Mouse (Mus musculus): Measurements from ENCODE around the gene Olfr122. TPM values are rescaled to one million over a fixed set of nuclear protein-coding genes. Genes with fewer than 3 reads are reported as not detected.

The Olfr122 gene
- polyA plus RNA-seq (2014; fragmentation: Nextera tagmentation; extraction: Ambion mirVana): not detected in 2 replicates

DNA sequence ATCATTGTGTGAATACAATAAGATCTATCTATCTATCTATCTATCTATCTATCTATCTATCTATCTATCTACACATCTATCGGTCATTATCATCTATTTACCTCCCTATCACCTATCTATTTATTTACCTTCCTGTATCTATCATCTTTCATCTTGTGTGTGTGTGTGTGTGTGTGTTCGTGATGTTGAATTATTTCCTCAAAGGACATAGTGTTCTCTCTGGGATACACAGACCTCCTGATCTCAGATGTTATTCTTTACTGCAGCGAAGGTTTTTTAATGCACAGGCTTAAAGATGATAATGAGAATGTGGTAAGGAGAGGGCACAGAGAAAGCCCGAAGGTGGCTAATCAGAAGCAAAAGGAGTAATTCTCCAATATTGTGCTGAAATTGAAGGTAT is at the start of gene Olfr122:
Gene Olfr122, plus strand, starts transcription at position 301 of the 400 bp plus-strand sequence.
- Histone ChIP-seq H3K4me1 (ENCODE audit: control insufficient read depth, insufficient read depth, low read length) (no peaks in the 10 kb centered on the region), H3K4me3 (ENCODE audit: low read depth, low read length) (no peak within 1 kb of the TSS), H3K4me2 (ENCODE audit: low read depth, low read length) (no peak within 1 kb of the TSS), H3K9ac (ENCODE audit: low read depth, low read length) (no peak within 1 kb of the TSS), H3K27me3 (replicated peaks; ENCODE audit: control insufficient read depth, insufficient read depth, low read length) (no peaks in the 10 kb centered on the region), H3K9me3 (ENCODE audit: control insufficient read depth, low read length) (no peaks in the 10 kb centered on the region), H3K27ac (replicated peaks; ENCODE audit: low read depth, low read length) (no peak within 1 kb of the TSS), H3K36me3 (ENCODE audit: control insufficient read depth, insufficient read depth, low read length) (no peaks in the 10 kb centered on the region)
- no peak for DNase-seq (ENCODE audit: low spot score)
- ATAC-seq (ENCODE audit: low read depth): no peak
- 81% methylated on average over 4 of the region's 4 CpGs for WGBS

DNA sequence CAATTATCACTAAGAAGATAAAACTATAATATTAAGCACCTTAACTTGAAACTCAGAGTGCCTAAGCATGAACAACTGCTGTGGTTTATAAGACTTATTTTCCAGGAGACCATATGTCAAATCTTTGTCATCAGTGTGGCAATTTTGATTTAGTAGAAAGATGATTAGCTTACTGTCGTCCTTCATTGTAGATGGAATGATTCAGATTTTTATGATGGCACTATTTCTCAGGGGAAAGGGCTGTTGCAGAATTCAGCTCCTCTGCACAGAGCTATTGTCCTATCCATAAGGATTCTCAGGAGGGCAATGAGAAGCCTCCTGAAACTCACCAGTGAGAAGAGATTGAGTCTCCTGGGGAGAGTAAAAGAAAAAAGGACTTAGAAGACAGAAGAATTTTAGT is 46.9 kb upstream of the Olfr122 start, which contains the start of gene Olfr120:
Gene Olfr120, plus strand, starts transcription at position 301 of the 400 bp plus-strand sequence.
- Histone ChIP-seq H3K9ac (ENCODE audit: low read depth, low read length) (no peak within 1 kb of the TSS), H3K27me3 (replicated peaks; ENCODE audit: control insufficient read depth, insufficient read depth, low read length) (no peaks in the 10 kb centered on the region), H3K27ac (replicated peaks; ENCODE audit: low read depth, low read length) (no peak within 1 kb of the TSS), H3K4me1 (ENCODE audit: control insufficient read depth, insufficient read depth, low read length) (no peaks in the 10 kb centered on the region), H3K36me3 (ENCODE audit: control insufficient read depth, insufficient read depth, low read length) (no peaks in the 10 kb centered on the region), H3K4me2 (ENCODE audit: low read depth, low read length) (no peak within 1 kb of the TSS), H3K4me3 (ENCODE audit: low read depth, low read length) (no peak within 1 kb of the TSS), H3K9me3 (ENCODE audit: control insufficient read depth, low read length) (no peaks in the 10 kb centered on the region)
- WGBS: 79% methylated on average over 1 of the region's 1 CpGs
- ATAC-seq (ENCODE audit: low read depth): no peak
- DNase-seq (ENCODE audit: low spot score): no peak

DNA sequence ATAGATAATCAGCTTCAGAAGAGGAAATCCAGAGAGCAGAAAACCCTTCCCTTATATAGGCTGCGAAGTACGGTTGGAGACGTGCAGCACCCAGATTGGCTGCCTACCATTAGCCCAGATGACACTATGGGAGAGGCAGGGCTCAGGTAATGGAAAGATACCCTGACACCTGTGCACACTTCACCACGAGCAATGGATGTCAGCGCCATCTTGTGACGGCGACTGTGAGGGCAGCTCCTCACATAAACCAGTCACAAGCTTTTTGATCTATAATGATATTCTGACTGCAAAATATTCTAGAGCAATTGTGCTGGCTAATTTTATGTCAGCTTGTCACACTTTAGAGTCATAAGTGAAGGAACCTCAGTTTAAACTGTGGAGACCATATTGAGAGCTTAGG is 30.3 kb upstream of the Olfr122 start:
- ATAC-seq (ENCODE audit: low read depth): no peak
- Histone ChIP-seq H3K9ac (ENCODE audit: low read depth, low read length) (no peak overlapping the region), H3K9me3 (ENCODE audit: control insufficient read depth, low read length) (no peaks in the 10 kb centered on the region), H3K27ac (replicated peaks; ENCODE audit: low read depth, low read length) (no peak overlapping the region), H3K4me3 (ENCODE audit: low read depth, low read length) (no peak overlapping the region), H3K4me1 (ENCODE audit: control insufficient read depth, insufficient read depth, low read length) (no peaks in the 10 kb centered on the region), H3K36me3 (ENCODE audit: control insufficient read depth, insufficient read depth, low read length) (no peaks in the 10 kb centered on the region), H3K4me2 (ENCODE audit: low read depth, low read length) (no peak overlapping the region), H3K27me3 (replicated peaks; ENCODE audit: control insufficient read depth, insufficient read depth, low read length) (no peaks in the 10 kb centered on the region)
- 52% methylated on average over 7 of the region's 7 CpGs for WGBS
- DNase-seq (ENCODE audit: low spot score): no peak

DNA sequence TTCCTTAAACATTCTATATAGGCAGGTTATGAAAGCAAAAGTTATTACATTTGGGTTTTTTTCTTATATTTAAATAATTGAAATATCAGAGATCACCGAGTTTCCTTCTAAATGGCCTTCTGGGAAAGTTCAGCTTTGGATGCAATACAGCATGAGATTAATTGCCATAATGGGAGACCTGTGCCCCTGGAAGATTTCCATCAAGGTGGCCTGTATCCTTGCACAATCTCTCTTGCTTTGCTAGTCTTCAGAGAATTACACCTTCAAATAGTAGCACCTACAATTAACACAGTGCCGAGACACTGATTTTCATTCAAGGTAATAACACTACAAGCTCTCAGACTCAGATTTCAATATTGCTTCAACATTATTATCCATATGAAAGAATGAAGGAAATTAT is 24.8 kb downstream of the Olfr122 start, which contains the start of gene Olfr123:
Gene Olfr123, plus strand, starts transcription at position 301 of the 400 bp plus-strand sequence.
- no peak within 1 kb of the TSS for H3K4me3 ChIP-seq (ENCODE audit: low read depth, low read length)
- no peak for ATAC-seq (ENCODE audit: low read depth)
- H3K9me3 ChIP-seq (ENCODE audit: control insufficient read depth, low read length): 0 out of 2 replicates have a peak, but pooled peaks cover 5% of the 10 kb centered on the region
- WGBS: 85% methylated on average over 2 of the region's 2 CpGs
- H3K4me2 ChIP-seq (ENCODE audit: low read depth, low read length): no peak within 1 kb of the TSS
- H3K27me3 ChIP-seq (replicated peaks; ENCODE audit: control insufficient read depth, insufficient read depth, low read length): no peaks in the 10 kb centered on the region
- H3K27ac ChIP-seq (replicated peaks; ENCODE audit: low read depth, low read length): no peak within 1 kb of the TSS
- no peak for DNase-seq (ENCODE audit: low spot score)
- H3K4me1 ChIP-seq (ENCODE audit: control insufficient read depth, insufficient read depth, low read length): no peaks in the 10 kb centered on the region
- H3K36me3 ChIP-seq (ENCODE audit: control insufficient read depth, insufficient read depth, low read length): no peaks in the 10 kb centered on the region
- H3K9ac ChIP-seq (ENCODE audit: low read depth, low read length): no peak within 1 kb of the TSS

DNA sequence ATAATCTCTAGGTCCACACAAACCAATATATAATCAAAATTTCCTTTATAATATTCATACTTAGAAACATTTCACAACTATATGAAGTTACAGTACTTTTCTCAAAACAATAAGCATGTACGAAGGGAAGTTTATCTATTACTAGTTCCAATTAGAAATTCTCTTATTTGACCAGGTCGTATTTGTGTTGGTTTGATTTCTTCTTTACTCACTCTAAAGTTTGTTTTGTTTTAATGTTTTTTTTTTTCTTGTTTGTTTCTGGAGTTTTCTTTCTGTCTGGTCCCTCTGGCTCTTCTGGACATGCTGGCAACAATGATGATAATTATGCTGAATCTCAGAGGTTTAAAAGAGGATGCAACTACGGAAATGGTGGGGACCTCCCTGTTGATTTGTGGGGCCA is 31.2 kb downstream of the Olfr122 start, which contains the start of gene Olfr124:
Gene Olfr124, plus strand, starts transcription at position 301 of the 400 bp plus-strand sequence.
- H3K9ac ChIP-seq (ENCODE audit: low read depth, low read length): no peak within 1 kb of the TSS
- 84% methylated on average over 3 of the region's 3 CpGs for WGBS
- no peak within 1 kb of the TSS for H3K4me3 ChIP-seq (ENCODE audit: low read depth, low read length)
- no peaks in the 10 kb centered on the region for H3K27me3 ChIP-seq (replicated peaks; ENCODE audit: control insufficient read depth, insufficient read depth, low read length)
- no peak within 1 kb of the TSS for H3K27ac ChIP-seq (replicated peaks; ENCODE audit: low read depth, low read length)
- no peaks in the 10 kb centered on the region for H3K4me1 ChIP-seq (ENCODE audit: control insufficient read depth, insufficient read depth, low read length)
- DNase-seq (ENCODE audit: low spot score) (no peak), ATAC-seq (ENCODE audit: low read depth) (no peak)
- H3K4me2 ChIP-seq (ENCODE audit: low read depth, low read length): no peak within 1 kb of the TSS
- H3K36me3 ChIP-seq (ENCODE audit: control insufficient read depth, insufficient read depth, low read length): no peaks in the 10 kb centered on the region
- 0 out of 2 replicates have a peak, but pooled peaks cover 5% of the 10 kb centered on the region for H3K9me3 ChIP-seq (ENCODE audit: control insufficient read depth, low read length)

Other genes starting within 250 kb of the Olfr122 start
- not detected in 2 replicates for gene Olfr112, start 199.2 kb upstream of the Olfr122 start, polyA plus RNA-seq (2014; fragmentation: Nextera tagmentation; extraction: Ambion mirVana)
- not detected in 2 replicates for gene Olfr113, start 190.9 kb upstream of the Olfr122 start, polyA plus RNA-seq (2014; fragmentation: Nextera tagmentation; extraction: Ambion mirVana)
- gene Olfr114, start 175.9 kb upstream of the Olfr122 start, polyA plus RNA-seq (2014; fragmentation: Nextera tagmentation; extraction: Ambion mirVana): not detected in 2 replicates
- not detected in 2 replicates for gene Olfr115, start 141.5 kb upstream of the Olfr122 start, polyA plus RNA-seq (2014; fragmentation: Nextera tagmentation; extraction: Ambion mirVana)
- not detected in 2 replicates for gene Olfr116, start 141.4 kb upstream of the Olfr122 start, polyA plus RNA-seq (2014; fragmentation: Nextera tagmentation; extraction: Ambion mirVana)
- not detected in 2 replicates for gene Olfr117, start 104.8 kb upstream of the Olfr122 start, polyA plus RNA-seq (2014; fragmentation: Nextera tagmentation; extraction: Ambion mirVana)
- not detected in 2 replicates for gene Olfr118, start 101.6 kb upstream of the Olfr122 start, polyA plus RNA-seq (2014; fragmentation: Nextera tagmentation; extraction: Ambion mirVana)
- not detected in 2 replicates for gene Olfr119, start 72.0 kb upstream of the Olfr122 start, polyA plus RNA-seq (2014; fragmentation: Nextera tagmentation; extraction: Ambion mirVana)
- gene Olfr120, start 46.8 kb upstream of the Olfr122 start, polyA plus RNA-seq (2014; fragmentation: Nextera tagmentation; extraction: Ambion mirVana): 0.17 TPM in 1 of 2 replicates, not detected in the other
- 0.18 TPM in 1 of 2 replicates, not detected in the other for gene Olfr121, start 19.8 kb upstream of the Olfr122 start, polyA plus RNA-seq (2014; fragmentation: Nextera tagmentation; extraction: Ambion mirVana)
- gene Olfr123, start 24.9 kb downstream of the Olfr122 start, polyA plus RNA-seq (2014; fragmentation: Nextera tagmentation; extraction: Ambion mirVana): not detected in 2 replicates
- gene Olfr124, start 31.3 kb downstream of the Olfr122 start, polyA plus RNA-seq (2014; fragmentation: Nextera tagmentation; extraction: Ambion mirVana): 0.15 and 0.30 TPM in 2 replicates
- not detected in 2 replicates for gene Olfr125, start 64.3 kb downstream of the Olfr122 start, polyA plus RNA-seq (2014; fragmentation: Nextera tagmentation; extraction: Ambion mirVana)
- not detected in 2 replicates for gene Olfr126, start 78.9 kb downstream of the Olfr122 start, polyA plus RNA-seq (2014; fragmentation: Nextera tagmentation; extraction: Ambion mirVana)
- not detected in 2 replicates for gene Olfr127, start 131.8 kb downstream of the Olfr122 start, polyA plus RNA-seq (2014; fragmentation: Nextera tagmentation; extraction: Ambion mirVana)
- not detected in 2 replicates for gene Olfr128, start 151.9 kb downstream of the Olfr122 start, polyA plus RNA-seq (2014; fragmentation: Nextera tagmentation; extraction: Ambion mirVana)
- not detected in 2 replicates for gene Olfr761, start 184.5 kb downstream of the Olfr122 start, polyA plus RNA-seq (2014; fragmentation: Nextera tagmentation; extraction: Ambion mirVana)

Measured in embryonic facial prominence, embryonic 14.5 days (tissue).